Mouse (Mus musculus) bone marrow, adult 2 months (tissue): Measurements from ENCODE around the gene Kctd17.

Experiments
- CTCF ChIP-seq: fragments of 200-500 bp; IDR thresholded peaks from 2 replicates; pipeline ENCODE4 v1.5.1; 2011; ENCODE audit warnings: low read length, control low read depth; ENCODE audit not compliant: control insufficient read depth, insufficient read depth
- POLR2A ChIP-seq: fragments of 200-500 bp; IDR thresholded peaks from 2 replicates; pipeline ENCODE4 v1.6.1; 2011; ENCODE audit warnings: low read depth, mild to moderate bottlenecking, control low read depth, low read length, borderline replicate concordance; ENCODE audit not compliant: control insufficient read depth

DNA sequence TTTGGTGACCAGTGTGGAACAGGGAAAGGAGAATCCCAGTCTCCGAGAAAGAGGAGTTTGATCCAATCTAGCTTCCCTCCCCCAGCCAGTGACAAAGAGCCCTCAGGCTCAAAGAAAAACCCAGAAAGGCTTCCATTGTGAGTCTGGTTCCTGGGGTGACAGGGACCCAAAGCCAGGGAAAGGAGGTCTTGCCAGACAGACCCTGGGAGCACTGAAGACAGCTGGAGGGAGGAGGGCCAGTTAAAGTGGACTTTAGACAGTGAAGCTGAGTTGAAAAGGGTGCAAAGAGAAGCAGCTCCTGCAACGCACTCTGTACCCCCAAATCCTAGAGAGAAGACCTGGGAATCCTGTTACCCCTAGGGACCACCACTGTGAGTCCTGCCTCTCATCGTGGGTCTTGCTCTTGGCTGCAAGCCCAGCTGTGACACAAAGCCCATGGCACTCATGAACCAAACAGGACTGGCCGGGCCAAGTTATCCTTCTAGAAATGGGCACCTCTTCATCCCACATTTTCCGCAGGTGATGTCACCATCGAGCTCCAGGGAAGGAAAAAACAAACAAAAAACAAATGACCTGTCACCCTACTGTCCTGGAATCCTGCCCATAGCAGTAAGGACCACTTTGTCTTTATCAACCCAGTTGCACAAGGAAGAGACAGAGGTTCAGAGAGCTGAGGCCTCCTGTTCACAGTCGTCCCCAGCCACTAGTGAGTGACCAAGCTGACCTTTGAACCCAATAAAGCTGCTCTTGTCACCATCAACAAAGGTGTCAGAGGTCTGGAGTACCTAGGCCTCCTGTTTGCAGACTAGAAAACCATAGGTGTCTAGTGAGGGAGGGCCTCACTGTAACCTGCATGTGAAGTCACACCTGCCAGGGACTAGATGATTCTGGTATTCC is 43.9 kb upstream of the Kctd17 start:
- no peak for TF ChIP-seq CTCF
- TF ChIP-seq POLR2A: no peak
